20 mouse cellular contexts compared by ENCODE assay signal in the genomic region with DNA sequence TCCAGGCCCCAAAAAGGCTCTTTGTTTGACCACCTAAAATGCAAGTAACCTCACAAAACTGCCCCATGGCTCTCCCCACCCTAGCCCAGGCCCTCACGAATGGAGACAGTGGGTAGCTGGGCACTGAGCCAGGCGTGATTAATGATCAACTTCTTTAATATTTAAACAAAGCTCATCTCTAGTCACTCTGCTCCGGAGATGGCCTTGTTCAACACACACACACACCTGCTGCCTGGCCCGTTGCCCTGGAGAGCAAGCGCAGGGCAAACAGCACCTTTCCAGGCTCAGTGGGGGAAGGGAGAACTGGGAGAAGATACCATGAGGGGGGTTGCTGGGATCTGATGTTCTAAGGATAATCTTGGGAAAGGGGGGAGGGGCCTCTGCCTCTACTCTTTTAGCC. TPM values are rescaled to one million over a fixed set of nuclear protein-coding genes. Genes with fewer than 3 reads are reported as not detected.
A peak's percentile ranks its signal among the peaks of the same experiment; 100 is the strongest.
DNase-seq lines count a peak whose midpoint lies in the region; ATAC-seq lines count a peak whose summit lies in the region.
"Had no signal": no experiment of that assay in that cellular context is flagged by ENCODE, and none has a peak within 500 bp of the region (broad histone marks: within the 10 kb centered on the region; RNA-seq: fewer than 3 reads in every experiment).

No protein-coding gene starts in this region.

- ATAC-seq in midbrain, embryonic 11.5 days (ENCODE audit: low FRiP score): no peak
- ATAC-seq: lung, postnatal 0 days had no signal

- peaks cover 6% of the 10 kb centered on the region for H3K4me1 ChIP-seq in midbrain, embryonic 11.5 days (ENCODE audit: control insufficient read depth, insufficient read depth, low read length)
- H3K4me1 ChIP-seq in midbrain, embryonic 10.5 days: peaks cover 15% of the 10 kb centered on the region
- H3K4me1 ChIP-seq in embryonic facial prominence, embryonic 10.5 days: peaks cover 5% of the 10 kb centered on the region

- DNase-seq in midbrain, embryonic 11.5 days (ENCODE audit: low spot score, missing footprints): peak; percentile 8
- no peak for DNase-seq in midbrain, embryonic 10.5 days (ENCODE audit: low spot score)
- peak; percentile 75 for DNase-seq in kidney, adult 18-20 months
- DNase-seq in kidney, postnatal 14 days: peak; percentile 90
- peak; percentile 79 for DNase-seq in yolk sac, embryonic 10.5 days (ENCODE audit: low spot score)
- DNase-seq in urinary bladder, postnatal 14 days (ENCODE audit: low spot score): no peak
- no peak for DNase-seq in embryonic facial prominence, embryonic 10.5 days (ENCODE audit: low spot score)
- DNase-seq: cerebellum, adult 11 months; gastrocnemius, postnatal 36 days; right cerebral cortex, adult 18-20 months had no signal

- no peak overlapping the region for H3K27ac ChIP-seq in midbrain, embryonic 11.5 days (ENCODE audit: low read depth, low read length)
- no peak overlapping the region for H3K27ac ChIP-seq in midbrain, embryonic 10.5 days (replicated peaks)
- no peak overlapping the region for H3K27ac ChIP-seq in embryonic facial prominence, embryonic 10.5 days (replicated peaks)
- H3K27ac ChIP-seq: embryonic facial prominence, embryonic 15.5 days; forebrain, embryonic 12.5 days; hindbrain, embryonic 10.5 days had no signal

- no peak overlapping the region for H3K9ac ChIP-seq in midbrain, embryonic 11.5 days (ENCODE audit: low read length)
- H3K9ac ChIP-seq: embryonic facial prominence, embryonic 15.5 days; forebrain, embryonic 12.5 days had no signal

- no peaks in the 10 kb centered on the region for H3K27me3 ChIP-seq in midbrain, embryonic 11.5 days (ENCODE audit: control insufficient read depth, insufficient read depth, low read length)
- H3K27me3 ChIP-seq in midbrain, embryonic 10.5 days (ENCODE audit: low read depth, poor library complexity, severe bottlenecking): peaks cover 13% of the 10 kb centered on the region
- H3K27me3 ChIP-seq in embryonic facial prominence, embryonic 10.5 days (replicated peaks; ENCODE audit: low read depth, poor library complexity, severe bottlenecking): peaks cover 24% of the 10 kb centered on the region

- no peak overlapping the region for H3K4me2 ChIP-seq in midbrain, embryonic 11.5 days
- H3K4me2 ChIP-seq: embryonic facial prominence, embryonic 15.5 days; forebrain, embryonic 12.5 days had no signal

- 64% methylated on average over 5 of the region's 5 CpGs for WGBS in midbrain, embryonic 11.5 days
- WGBS in midbrain, embryonic 10.5 days: 60% methylated on average over 5 of the region's 5 CpGs
- WGBS in embryonic facial prominence, embryonic 10.5 days: 68% methylated on average over 5 of the region's 5 CpGs

- no peak overlapping the region for H3K4me3 ChIP-seq in midbrain, embryonic 11.5 days (ENCODE audit: low read depth, low read length)
- H3K4me3 ChIP-seq in midbrain, embryonic 10.5 days: no peak overlapping the region
- H3K4me3 ChIP-seq in embryonic facial prominence, embryonic 10.5 days: no peak overlapping the region
- H3K4me3 ChIP-seq: embryonic facial prominence, embryonic 15.5 days; forebrain, embryonic 12.5 days; hindbrain, embryonic 10.5 days; megakaryocyte, embryonic 14.5 days had no signal

- H3K9me3 ChIP-seq in midbrain, embryonic 11.5 days (ENCODE audit: control insufficient read depth, low read length): no peaks in the 10 kb centered on the region
- no peaks in the 10 kb centered on the region for H3K9me3 ChIP-seq in midbrain, embryonic 10.5 days (replicated peaks)
- no peaks in the 10 kb centered on the region for H3K9me3 ChIP-seq in embryonic facial prominence, embryonic 10.5 days
- H3K9me3 ChIP-seq: embryonic facial prominence, embryonic 15.5 days; forebrain, embryonic 12.5 days; hindbrain, embryonic 10.5 days; megakaryocyte, embryonic 14.5 days had no signal

- H3K36me3 ChIP-seq in midbrain, embryonic 11.5 days (ENCODE audit: control insufficient read depth, insufficient read depth, low read length): no peaks in the 10 kb centered on the region
- no peaks in the 10 kb centered on the region for H3K36me3 ChIP-seq in midbrain, embryonic 10.5 days
- H3K36me3 ChIP-seq in embryonic facial prominence, embryonic 10.5 days (replicated peaks): no peaks in the 10 kb centered on the region
- H3K36me3 ChIP-seq: embryonic facial prominence, embryonic 15.5 days; forebrain, embryonic 12.5 days; hindbrain, embryonic 10.5 days had no signal

RNA-seq across cellular contexts. Expression of a gene that starts 2.0 kb away (rescaled TPM):
- 0.21 and 0.29 TPM in 2 replicates for polyA plus RNA-seq in midbrain, embryonic 11.5 days (2014; fragmentation: Nextera tagmentation; extraction: Ambion mirVana)
- polyA plus RNA-seq in midbrain, embryonic 10.5 days (2016; fragmentation: Nextera tagmentation; extraction: Ambion mirVana): 0.31 and 0.33 TPM in 2 replicates
- 0.30 and 0.48 TPM in 2 replicates for polyA plus RNA-seq in embryonic facial prominence, embryonic 10.5 days (2016; fragmentation: Nextera tagmentation; extraction: Ambion mirVana)

RNA-seq across cellular contexts. Expression of a gene that starts 11.5 kb away (rescaled TPM):
- not detected in 2 replicates for polyA plus RNA-seq in midbrain, embryonic 11.5 days (2014; fragmentation: Nextera tagmentation; extraction: Ambion mirVana)
- polyA plus RNA-seq in midbrain, embryonic 10.5 days (2016; fragmentation: Nextera tagmentation; extraction: Ambion mirVana): not detected in 2 replicates
- not detected in 2 replicates for polyA plus RNA-seq in embryonic facial prominence, embryonic 10.5 days (2016; fragmentation: Nextera tagmentation; extraction: Ambion mirVana)
- polyA plus RNA-seq: cortical plate, adult 2 months; embryonic facial prominence, embryonic 15.5 days; forebrain, embryonic 12.5 days; heart, embryonic 14.5 days; hindbrain, embryonic 10.5 days; limb, embryonic 14.5 days; spleen, adult 2 months; stomach, embryonic 16.5 days had no signal

RNA-seq across cellular contexts. Expression of a gene that starts 30.7 kb away (rescaled TPM):
- 72.7 and 76.1 TPM in 2 replicates for polyA plus RNA-seq in midbrain, embryonic 11.5 days (2014; fragmentation: Nextera tagmentation; extraction: Ambion mirVana)
- polyA plus RNA-seq in midbrain, embryonic 10.5 days (2016; fragmentation: Nextera tagmentation; extraction: Ambion mirVana): 76.8 and 98.1 TPM in 2 replicates
- polyA plus RNA-seq in embryonic facial prominence, embryonic 10.5 days (2016; fragmentation: Nextera tagmentation; extraction: Ambion mirVana): 91.2 and 93.4 TPM in 2 replicates

RNA-seq across cellular contexts. Expression of a gene that starts 38.2 kb away (rescaled TPM):
- polyA plus RNA-seq in midbrain, embryonic 11.5 days (2014; fragmentation: Nextera tagmentation; extraction: Ambion mirVana): 0.57 and 0.89 TPM in 2 replicates
- polyA plus RNA-seq in midbrain, embryonic 10.5 days (2016; fragmentation: Nextera tagmentation; extraction: Ambion mirVana): 0.75 and 0.85 TPM in 2 replicates
- polyA plus RNA-seq in embryonic facial prominence, embryonic 10.5 days (2016; fragmentation: Nextera tagmentation; extraction: Ambion mirVana): 0.45 and 0.50 TPM in 2 replicates

RNA-seq across cellular contexts. Expression of a gene that starts 52.8 kb away (rescaled TPM):
- polyA plus RNA-seq in midbrain, embryonic 11.5 days (2014; fragmentation: Nextera tagmentation; extraction: Ambion mirVana): 10.1 and 11.6 TPM in 2 replicates
- polyA plus RNA-seq in midbrain, embryonic 10.5 days (2016; fragmentation: Nextera tagmentation; extraction: Ambion mirVana): 12.1 and 12.3 TPM in 2 replicates
- 13.2 and 14.0 TPM in 2 replicates for polyA plus RNA-seq in embryonic facial prominence, embryonic 10.5 days (2016; fragmentation: Nextera tagmentation; extraction: Ambion mirVana)

Comparison
In these comparisons a context has a peak if more than half of its experiments do, and no peak if none do; other contexts are left out.
1. DNase-seq: peak in midbrain, embryonic 11.5 days (single experiment), kidney, adult 18-20 months (single experiment), kidney, postnatal 14 days (single experiment) and yolk sac, embryonic 10.5 days (single experiment); none in midbrain, embryonic 10.5 days (single experiment), urinary bladder, postnatal 14 days (single experiment) and embryonic facial prominence, embryonic 10.5 days (single experiment).